Mouse (Mus musculus) lung, adult 2 months (tissue): ENCODE results near the gene Baz2a.

Experiments used
- CTCF ChIP-seq: fragments of 200-500 bp; IDR thresholded peaks from 2 replicates; pipeline ENCODE4 v1.5.1; 2011; ENCODE audit warnings: mild to moderate bottlenecking, low read length, control low read depth; ENCODE audit not compliant: insufficient read depth
- POLR2A ChIP-seq: fragments of 200-500 bp; IDR thresholded peaks from 2 replicates; pipeline ENCODE4 v1.6.1; 2011; ENCODE audit warnings: low read depth, mild to moderate bottlenecking, control low read depth, low read length, borderline replicate concordance; ENCODE audit errors: extremely low read depth

- no peak for TF ChIP-seq CTCF
- no peak for TF ChIP-seq POLR2A
Measured at GRCm38 (mm10) chr10:128096313-128096692, 4.9 kb downstream of the Baz2a start.
